1 mouse cellular context compared by ENCODE assay signal in genomic region chr4:48076693-48077471, GRCm38 (mm10).
A peak's percentile ranks its signal among the peaks of the same experiment; 100 is the strongest.
TF ChIP-seq lines count a peak whose summit lies in the region.

No protein-coding gene starts in this region.

TF ChIP-seq in MEL, 35 proteins besides CTCF, POLR2A, EP300 and RAD21 (continued from another document):
- TF ChIP-seq BHLHE40 (IDR thresholded peaks at IDR 0.05; ENCODE audit: borderline replicate concordance, low read depth, low read length) = peak; percentile 43
- TF ChIP-seq MYB (IDR thresholded peaks at IDR 0.05; ENCODE audit: low read depth, low read length) = peak; percentile 58
- no peak for TF ChIP-seq POLR2AphosphoS2 (IDR thresholded peaks at IDR 0.05; ENCODE audit: low read length)
- TF ChIP-seq HCFC1 (IDR thresholded peaks at IDR 0.05; ENCODE audit: low read depth, low read length) = peak; percentile 62
- TF ChIP-seq NELFE (IDR thresholded peaks at IDR 0.05; ENCODE audit: low read depth, low read length) = peak; percentile 56; the same call in 1 of the 2 replicates
- no peak for TF ChIP-seq USF1 (IDR thresholded peaks at IDR 0.05; ENCODE audit: low read depth, low read length)
- no peak for TF ChIP-seq MEF2A (IDR thresholded peaks at IDR 0.05; ENCODE audit: extremely low read depth, insufficient replicate concordance, low read depth, low read length, poor library complexity, severe bottlenecking)
- no peak for TF ChIP-seq GABPA (IDR thresholded peaks at IDR 0.05; ENCODE audit: low read depth, low read length)
- no peak; the same call in 1 of the 2 replicates for TF ChIP-seq MXI1 (IDR thresholded peaks at IDR 0.05; ENCODE audit: low read depth, low read length)
- TF ChIP-seq GATA1 (IDR thresholded peaks at IDR 0.05; ENCODE audit: low read depth, low read length) = peak; percentile 46; the same call in 1 of the 2 replicates
- peak; percentile 27 for TF ChIP-seq MAX (IDR thresholded peaks at IDR 0.05; ENCODE audit: low read length)
- TF ChIP-seq RCOR1 (IDR thresholded peaks at IDR 0.05; ENCODE audit: low read depth, low read length) = no peak
- 0 out of 2 replicates have a peak, but pooled peaks have one; percentile 50 for TF ChIP-seq CHD1 (IDR thresholded peaks at IDR 0.05; ENCODE audit: low read depth, low read length)
- no peak for TF ChIP-seq KAT2A (conservative IDR thresholded peaks at IDR 0.05; ENCODE audit: low read depth, low read length)
- TF ChIP-seq CHD2 (IDR thresholded peaks at IDR 0.05; ENCODE audit: low read length) = peak; percentile 70
- no peak; the same call in 1 of the 2 replicates for TF ChIP-seq MYC (IDR thresholded peaks at IDR 0.05; ENCODE audit: low read depth, low read length)
- no peak for TF ChIP-seq UBTF (IDR thresholded peaks at IDR 0.05; ENCODE audit: borderline replicate concordance, insufficient read depth, low read depth, low read length)
- TF ChIP-seq POLR2AphosphoS5 (IDR thresholded peaks at IDR 0.05; ENCODE audit: borderline replicate concordance, low read depth, low read length) = no peak
- TF ChIP-seq TCF12 (IDR thresholded peaks at IDR 0.05; ENCODE audit: low read depth, low read length) = no peak; the same call in 1 of the 2 replicates
